Mouse (Mus musculus) embryonic facial prominence, embryonic 14.5 days (tissue): ENCODE measurements around the gene Tmcc2. TPM values are rescaled to one million over a fixed set of nuclear protein-coding genes. Genes with fewer than 3 reads are reported as not detected.

Experiments used
- polyA plus RNA-seq: library from polyadenylated mRNA; unstranded; fragments of >200 nt; fragmentation: Nextera tagmentation; extraction: Ambion mirVana; gene quantifications from 2 replicates; pipeline ENCODE4 v1.2.1, GENCODE M21; 2014

Gene Tmcc2
- polyA plus RNA-seq, 1 experiment from 2014 or later, result 10.2 TPM

Other genes starting within 250 kb of the Tmcc2 start
- 0.46 and 2.0 TPM in 2 replicates for gene Lemd1, start 199.8 kb downstream of the Tmcc2 start, polyA plus RNA-seq
- 0.34 and 0.71 TPM in 2 replicates for gene AC124108.1, start 199.8 kb downstream of the Tmcc2 start, polyA plus RNA-seq
- gene Gm10188, start 161.5 kb downstream of the Tmcc2 start, polyA plus RNA-seq, result not detected in 2 replicates
- gene Klhdc8a, start 92.7 kb downstream of the Tmcc2 start, polyA plus RNA-seq, result 0.52 and 0.70 TPM in 2 replicates
- 5.2 and 6.1 TPM in 2 replicates for gene Nuak2, start 75.2 kb downstream of the Tmcc2 start, polyA plus RNA-seq
- gene Dstyk, start 26.3 kb upstream of the Tmcc2 start, polyA plus RNA-seq, result 15.6 and 16.1 TPM in 2 replicates
- gene Rbbp5, start 86.1 kb upstream of the Tmcc2 start, polyA plus RNA-seq, result 37.8 and 42.0 TPM in 2 replicates
- gene Tmem81, start 114.9 kb upstream of the Tmcc2 start, polyA plus RNA-seq, result 1.8 TPM in 2 replicates
- 3.6 and 4.3 TPM in 2 replicates for gene Cntn2, start 152.0 kb upstream of the Tmcc2 start, polyA plus RNA-seq